Mouse (Mus musculus): ENCODE data around the gene Trmt2a.

GRCm38 (mm10) chr16:18250231-18250630, 1.8 kb downstream of the Trmt2a start:
- TF ChIP-seq TAL1 (conservative IDR thresholded peaks at IDR 0.05; ENCODE audit: low read depth, low read length) (no peak), CTCF (IDR thresholded peaks at IDR 0.05; ENCODE audit: low read depth, low read length) (no peak)

Data from G1E (cell line).